Mouse (Mus musculus) embryonic facial prominence, embryonic 14.5 days (tissue): Measurements from ENCODE around the gene Arf3. TPM values are rescaled to one million over a fixed set of nuclear protein-coding genes. Genes with fewer than 3 reads are reported as not detected.

ENCODE experiments used
- polyA plus RNA-seq: library from polyadenylated mRNA; unstranded; fragments of >200 nt; fragmentation: Nextera tagmentation; extraction: Ambion mirVana; gene quantifications from 2 replicates; pipeline ENCODE4 v1.2.1, GENCODE M21; 2014

Arf3 gene
- polyA plus RNA-seq, 1 experiment from 2014 or later: 33.9 TPM

Other genes starting within 250 kb of the Arf3 start
- 94.3 and 97.7 TPM in 2 replicates for gene Kansl2, start 228.9 kb downstream of the Arf3 start, polyA plus RNA-seq
- 47.9 and 51.3 TPM in 2 replicates for gene Ccnt1, start 192.3 kb downstream of the Arf3 start, polyA plus RNA-seq
- not detected in 2 replicates for gene 4930415O20Rik, start 192.2 kb downstream of the Arf3 start, polyA plus RNA-seq
- 14.9 and 18.8 TPM in 2 replicates for gene Adcy6, start 153.1 kb downstream of the Arf3 start, polyA plus RNA-seq
- 29.0 and 37.0 TPM in 2 replicates for gene Cacnb3, start 132.4 kb downstream of the Arf3 start, polyA plus RNA-seq
- gene Ddx23, start 100.3 kb downstream of the Arf3 start, polyA plus RNA-seq: 21.5 and 23.4 TPM in 2 replicates
- gene Rnd1, start 85.8 kb downstream of the Arf3 start, polyA plus RNA-seq: 0.42 TPM in 2 replicates
- gene Ccdc65, start 55.0 kb downstream of the Arf3 start, polyA plus RNA-seq: 1.7 and 3.9 TPM in 2 replicates
- gene Fkbp11, start 35.0 kb downstream of the Arf3 start, polyA plus RNA-seq: 88.8 and 108 TPM in 2 replicates
- 4.1 and 4.3 TPM in 2 replicates for gene Wnt10b, start 14.9 kb upstream of the Arf3 start, polyA plus RNA-seq
- gene Wnt1, start 26.6 kb upstream of the Arf3 start, polyA plus RNA-seq: 0.10 TPM in 1 of 2 replicates, not detected in the other
- 0.07 TPM in 1 of 2 replicates, not detected in the other for gene Ddn, start 46.3 kb upstream of the Arf3 start, polyA plus RNA-seq
- 71.7 and 80.6 TPM in 2 replicates for gene Prkag1, start 68.3 kb upstream of the Arf3 start, polyA plus RNA-seq
- gene Kmt2d, start 108.0 kb upstream of the Arf3 start, polyA plus RNA-seq: 13.8 and 15.5 TPM in 2 replicates
- gene Rhebl1, start 131.3 kb upstream of the Arf3 start, polyA plus RNA-seq: 8.4 and 12.2 TPM in 2 replicates
- gene Dhh, start 135.3 kb upstream of the Arf3 start, polyA plus RNA-seq: 2.0 and 3.1 TPM in 2 replicates
- 3.9 and 4.3 TPM in 2 replicates for gene Lmbr1l, start 155.0 kb upstream of the Arf3 start, polyA plus RNA-seq
- gene Tuba1b, start 171.4 kb upstream of the Arf3 start, polyA plus RNA-seq: 1,523 and 1,643 TPM in 2 replicates
- gene Gm49450, start 190.3 kb upstream of the Arf3 start, polyA plus RNA-seq: not detected in 2 replicates
- 1,836 and 1,958 TPM in 2 replicates for gene Tuba1a, start 190.5 kb upstream of the Arf3 start, polyA plus RNA-seq